Mouse (Mus musculus): ENCODE results near the gene Prkcz. TPM values are rescaled to one million over a fixed set of nuclear protein-coding genes. Genes with fewer than 3 reads are reported as not detected.

The Prkcz gene
- 5.7 and 6.8 TPM in 2 replicates for total RNA-seq (2021)
- long read RNA-seq, experiment 1, full-length matches to known transcripts = 7 of 12 reads
- long read RNA-seq, experiment 1, partial matches to known transcripts = 3 of 12 reads
- long read RNA-seq, experiment 1, other reads (novel, unspliced or antisense) = 2 of 12 reads
- long read RNA-seq, experiment 2, full-length matches to known transcripts = 2 of 9 reads
- long read RNA-seq, experiment 2, partial matches to known transcripts = 4 of 9 reads
- long read RNA-seq, experiment 2, other reads (novel, unspliced or antisense) = 3 of 9 reads

DNA sequence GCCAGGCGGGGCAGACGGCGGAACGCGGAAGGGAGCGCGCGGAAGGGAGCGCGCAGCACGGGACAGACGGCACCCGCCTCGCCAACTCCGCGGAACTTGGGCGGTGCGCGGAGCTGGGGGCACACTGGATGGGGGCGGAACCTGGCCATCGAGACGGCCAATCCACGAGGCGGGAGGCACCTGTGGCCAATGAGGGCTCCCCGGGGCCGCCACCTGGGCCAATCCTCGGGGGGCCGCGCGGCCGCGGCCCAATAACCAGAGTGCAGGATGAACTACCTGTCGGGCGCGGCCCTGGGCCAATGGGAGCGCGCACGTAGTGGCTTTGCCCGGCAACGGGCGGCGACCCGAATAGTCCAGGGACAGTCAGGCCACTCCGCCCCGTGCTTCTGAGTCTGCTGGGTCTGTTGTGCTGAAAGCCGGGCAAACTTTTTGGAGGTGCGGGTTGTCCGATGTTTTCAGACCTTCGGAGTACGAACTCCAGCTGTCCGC lies at the start of gene Prkcz:
Prkcz (minus strand) TSS at position 59 of the 489 bp plus-strand sequence.
- peak; percentile 85 for DNase-seq

DNA sequence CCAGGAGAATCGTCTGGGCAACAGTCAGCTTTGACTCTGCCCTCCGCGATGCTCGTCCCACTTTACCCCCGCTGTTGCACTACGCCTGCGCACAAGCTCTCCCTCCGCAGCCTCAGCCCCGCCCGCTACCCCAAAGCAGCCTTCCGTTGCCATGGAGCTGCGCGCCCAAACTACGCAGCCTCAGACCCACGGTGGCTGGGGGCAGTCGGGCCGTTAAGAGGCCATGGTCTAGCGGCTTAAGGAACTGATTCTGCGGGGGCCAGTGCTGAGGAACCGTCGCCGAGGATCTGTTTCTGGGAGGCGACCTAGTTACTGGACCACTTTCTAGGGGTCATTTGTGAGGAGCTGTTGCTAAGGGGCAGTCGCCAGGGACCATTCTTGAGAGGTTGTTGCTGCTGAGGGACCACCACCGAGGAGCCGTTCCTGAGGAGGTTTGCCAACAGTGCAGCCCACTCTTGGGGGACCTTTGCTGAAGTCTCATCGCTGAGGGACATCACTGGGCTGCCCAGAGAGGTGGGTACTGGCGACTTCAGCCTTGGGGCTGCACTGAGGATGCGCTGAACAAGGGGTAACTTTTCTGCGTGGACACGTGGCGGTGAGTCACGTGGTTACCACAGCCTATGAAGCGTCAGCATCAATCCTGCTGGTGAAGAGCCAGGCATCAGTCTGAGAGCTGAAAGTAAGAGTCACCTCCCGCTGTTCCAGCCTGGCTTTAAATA lies 48.1 kb upstream of the Prkcz start, which contains the start of gene Cfap74:
Cfap74 (plus strand) TSS at position 133 of the 719 bp plus-strand sequence.
- DNase-seq = peak; percentile 87

- DNase-seq = no peak
These were observed 47.5 kb upstream of the Prkcz start for GRCm38 (mm10) chr4:155408695-155409057.

DNA sequence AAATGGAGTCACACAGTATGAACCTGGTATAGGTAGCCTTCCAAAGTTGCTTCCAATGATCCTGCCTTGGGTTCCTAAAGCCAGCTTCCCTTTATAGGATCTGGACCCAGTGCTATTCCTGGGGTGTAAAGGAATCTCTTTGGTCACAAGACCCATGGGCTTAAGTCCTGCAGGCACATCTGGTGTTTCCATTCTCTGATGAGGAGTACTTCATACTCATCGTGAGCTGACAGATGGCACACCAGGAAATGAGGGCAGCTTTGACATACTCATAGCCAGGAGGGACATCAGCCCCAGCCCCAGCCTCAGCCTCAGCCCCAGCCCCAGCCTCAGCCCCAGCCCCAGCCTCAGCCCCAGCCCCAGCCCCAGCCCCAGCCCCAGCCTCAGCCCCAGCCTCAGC lies 41.3 kb upstream of the Prkcz start:
- DNase-seq = no peak

DNA sequence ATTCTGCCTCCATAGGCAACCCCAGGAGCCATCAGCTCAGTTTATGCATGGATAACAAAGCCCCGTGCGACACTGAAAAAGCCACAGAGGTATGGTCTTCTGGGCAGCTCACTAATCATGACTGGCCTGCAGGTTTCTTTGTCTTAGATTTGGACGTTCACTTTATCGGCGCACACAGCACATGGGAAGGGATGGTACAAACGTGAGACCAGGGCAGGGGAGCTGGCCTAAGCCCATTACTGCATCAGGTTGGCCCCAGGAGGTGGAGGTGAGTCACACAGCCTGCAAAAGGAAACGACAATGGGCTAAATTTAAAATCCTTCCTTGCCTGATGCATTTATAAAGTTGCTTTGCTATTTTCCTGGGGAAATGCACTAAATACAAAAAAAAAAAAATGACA lies 40.0 kb upstream of the Prkcz start:
- DNase-seq = no peak

- DNase-seq = no peak
These were observed 37.0 kb upstream of the Prkcz start for GRCm38 (mm10) chr4:155398222-155398540.

DNA sequence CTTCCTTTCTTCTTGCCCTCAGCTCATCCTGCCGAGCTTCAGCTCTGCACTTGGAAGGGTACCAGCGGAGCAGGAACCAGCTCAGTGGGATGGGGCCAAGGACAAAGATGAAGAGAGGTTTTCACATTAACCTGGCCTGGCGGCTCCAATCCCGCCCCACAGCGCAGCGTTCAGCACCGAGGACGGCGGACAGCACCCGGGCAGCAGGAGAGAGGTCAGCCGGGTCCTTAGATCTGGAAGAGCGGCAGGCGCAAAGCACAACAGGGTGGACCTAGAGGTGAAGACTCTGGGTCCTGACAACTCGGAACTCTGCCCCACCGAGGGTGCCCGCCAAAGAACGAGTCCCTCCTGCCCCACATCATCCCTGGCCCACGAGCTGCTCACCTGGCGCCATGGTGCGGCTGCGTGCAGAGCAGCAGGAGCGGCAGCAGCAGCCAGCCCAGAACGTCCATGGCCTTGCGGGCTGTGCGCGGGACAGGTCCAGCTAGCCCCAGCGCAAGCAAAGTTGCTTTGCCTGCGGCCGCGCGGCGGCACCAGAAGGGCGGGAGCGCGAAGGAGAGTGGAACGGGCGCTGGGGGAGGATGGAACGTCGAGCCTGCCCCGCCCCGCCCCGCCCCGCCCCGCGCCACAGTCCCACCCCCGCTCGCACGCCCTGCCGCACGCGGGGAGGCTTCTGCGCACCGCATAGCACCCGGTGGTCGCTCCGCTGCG lies 36.5 kb upstream of the Prkcz start, which contains the start of gene Gabrd:
Gabrd (minus strand) TSS at position 602 of the 711 bp plus-strand sequence.
- DNase-seq = peak; percentile 84

DNA sequence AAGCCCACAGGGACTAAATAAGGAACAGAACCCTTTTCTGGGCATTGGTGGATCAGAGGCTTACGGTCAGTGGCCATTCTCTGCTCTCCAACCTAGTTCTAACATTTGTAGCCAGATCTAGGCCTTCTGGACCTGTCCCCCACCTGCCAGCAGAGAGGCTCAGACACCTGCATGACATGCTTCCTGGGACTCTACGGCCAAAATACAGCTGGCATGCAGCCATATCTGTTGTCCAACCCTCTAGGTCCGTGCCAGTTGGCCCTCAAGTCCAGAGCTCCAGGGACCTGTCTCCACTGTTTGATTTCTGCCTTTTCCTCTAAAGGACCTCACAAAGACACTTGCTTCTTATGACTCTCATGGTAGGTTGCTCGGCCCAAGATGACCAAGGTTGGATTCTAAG lies 35.6 kb upstream of the Prkcz start:
- no peak for DNase-seq

GRCm38 (mm10) chr4:155395471-155395870 lies 34.3 kb upstream of the Prkcz start:
- no peak for DNase-seq

GRCm38 (mm10) chr4:155387166-155387565 lies 26.0 kb upstream of the Prkcz start:
- no peak for DNase-seq

DNA sequence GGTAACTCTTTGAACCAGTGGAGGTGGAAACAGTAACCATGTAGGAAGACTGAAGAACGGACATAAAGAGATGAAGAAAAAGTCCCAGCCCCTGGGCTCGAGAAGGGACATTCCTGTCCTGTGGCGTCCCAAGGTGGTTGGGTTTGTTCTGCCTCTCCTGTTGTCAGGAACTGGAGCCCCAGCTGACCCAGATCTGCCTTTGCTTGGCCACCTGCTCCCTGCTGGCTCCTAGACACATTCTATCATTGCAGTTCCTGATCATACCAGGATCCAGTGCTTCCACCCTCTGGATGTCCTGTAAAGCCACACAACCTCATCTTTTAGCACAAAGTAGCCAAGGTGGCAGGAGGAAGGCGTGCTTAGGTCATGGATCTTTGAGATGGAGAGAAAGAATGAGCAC lies 22.2 kb upstream of the Prkcz start:
- DNase-seq = no peak

DNA sequence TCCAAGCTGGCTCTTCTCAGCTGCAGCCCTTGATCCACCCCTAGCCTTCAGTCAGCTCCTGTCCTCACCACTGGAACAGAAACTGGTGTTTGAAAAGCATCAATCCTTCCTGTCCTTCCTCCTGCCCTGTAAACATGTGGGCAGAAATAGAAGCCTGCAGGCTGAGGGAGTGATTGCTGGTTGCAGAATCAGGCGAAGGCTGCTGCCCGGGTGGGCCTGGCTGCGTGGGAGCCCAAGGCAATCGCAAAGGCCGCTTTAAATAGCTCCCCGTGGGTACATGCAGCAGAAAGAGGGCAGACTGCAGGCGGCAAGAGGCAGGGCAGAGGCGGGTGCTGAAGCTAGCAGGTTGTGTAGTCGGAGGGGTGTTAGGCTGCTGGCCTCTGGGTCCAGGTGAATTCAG lies 21.6 kb upstream of the Prkcz start:
- no peak for DNase-seq

- DNase-seq = no peak
These were observed 20.8 kb upstream of the Prkcz start for GRCm38 (mm10) chr4:155381974-155382373.

- no peak for DNase-seq
These were observed 10.9 kb upstream of the Prkcz start for GRCm38 (mm10) chr4:155371797-155372735.

- DNase-seq = peak; percentile 21
These were observed 9.9 kb upstream of the Prkcz start for GRCm38 (mm10) chr4:155370737-155371715.

- DNase-seq = peak; percentile 90
These were observed 7.5 kb upstream of the Prkcz start for GRCm38 (mm10) chr4:155368684-155369083.

GRCm38 (mm10) chr4:155367739-155368138 lies 6.6 kb upstream of the Prkcz start:
- no peak for DNase-seq

- no peak for DNase-seq
These were observed 5.6 kb upstream of the Prkcz start for GRCm38 (mm10) chr4:155366784-155367183.

GRCm38 (mm10) chr4:155362443-155362842 lies 1.3 kb upstream of the Prkcz start:
- DNase-seq = no peak

DNA sequence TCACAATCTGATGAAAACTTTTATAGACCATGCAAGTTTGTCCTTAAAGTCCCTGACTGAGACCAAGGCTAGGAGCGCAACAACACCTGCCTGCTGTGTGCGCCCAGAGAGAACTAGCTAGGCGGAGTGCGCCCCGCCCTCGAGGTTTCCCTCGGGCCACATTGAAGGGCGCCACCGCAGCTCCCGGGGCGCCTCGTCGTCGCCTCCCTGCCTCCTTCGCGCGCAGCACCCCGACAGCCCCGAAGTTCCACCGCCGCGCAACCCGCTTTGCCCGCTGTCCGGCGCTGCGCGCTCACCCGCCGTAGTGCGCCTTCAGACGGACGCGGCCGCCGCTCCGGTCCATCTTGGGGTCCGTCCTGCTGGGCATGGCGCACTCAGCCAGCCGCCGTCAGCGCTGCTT lies 305 bp downstream of the Prkcz start:
- no peak for DNase-seq

Measured in adrenal gland, postnatal 14 days (tissue).